Mouse (Mus musculus) liver, embryonic 15.5 days (tissue): ENCODE results near the gene Gfod2. TPM values are rescaled to one million over a fixed set of nuclear protein-coding genes. Genes with fewer than 3 reads are reported as not detected.

Experiments used
- ATAC-seq: fragments of 200-750 bp; cut with Nextera tagmentation; 2 replicates; pipeline ENCODE4 v1.8.0; 2017; ENCODE audit warnings: moderate number of reproducible peaks, mild to moderate bottlenecking, moderate library complexity; ENCODE audit not compliant: insufficient read depth
- H3K27ac ChIP-seq: fragments of 300-500 bp; sonication (generic); replicated peaks from 2 replicates; pipeline ENCODE4 v1.5.1; 2015; ENCODE audit warnings: mild to moderate bottlenecking, inconsistent platforms
- H3K27me3 ChIP-seq: fragments of 300-500 bp; sonication (generic); 2 replicates; pipeline ENCODE4 v1.6.1; 2015; ENCODE audit warnings: mild to moderate bottlenecking, inconsistent platforms
- H3K36me3 ChIP-seq: fragments of 300-500 bp; sonication (generic); replicated peaks from 2 replicates; pipeline ENCODE4 v1.6.1; 2015; ENCODE audit warnings: moderate library complexity, mild to moderate bottlenecking, inconsistent platforms
- H3K4me1 ChIP-seq: fragments of 300-500 bp; sonication (generic); replicated peaks from 2 replicates; pipeline ENCODE4 v1.6.1; 2015; ENCODE audit warnings: inconsistent platforms
- H3K4me2 ChIP-seq: fragments of 300-500 bp; sonication (generic); 2 replicates; pipeline ENCODE4 v1.6.1; 2015; ENCODE audit warnings: moderate library complexity, mild to moderate bottlenecking, inconsistent platforms
- H3K4me3 ChIP-seq: fragments of 300-500 bp; sonication (generic); replicated peaks from 2 replicates; pipeline ENCODE4 v1.5.1; 2015; ENCODE audit warnings: mild to moderate bottlenecking, inconsistent platforms
- H3K9ac ChIP-seq: fragments of 300-500 bp; sonication (generic); 2 replicates; pipeline ENCODE4 v1.6.1; 2015; ENCODE audit warnings: moderate library complexity, mild to moderate bottlenecking, inconsistent platforms
- H3K9me3 ChIP-seq: fragments of 300-500 bp; sonication (generic); replicated peaks from 2 replicates; pipeline ENCODE4 v1.6.1; 2016; ENCODE audit warnings: inconsistent platforms
- WGBS: fragments of 180-500 bp; shearing (Covaris S2); methylation state at CpG from one replicate; pipeline ENCODE4 v1.1.7; 2015; ENCODE audit warnings: mixed read lengths; ENCODE audit not compliant: insufficient replicate concordance; 5-methylcytosine and 5-hydroxymethylcytosine counted together
- polyA plus RNA-seq: library from polyadenylated mRNA; unstranded; fragments of >200 nt; fragmentation: Nextera tagmentation; extraction: Ambion mirVana; gene quantifications from 2 replicates; pipeline ENCODE4 v1.2.1, GENCODE M21; 2015

Gfod2 gene
- polyA plus RNA-seq, 1 experiment from 2014 or later: 1.8 TPM

DNA sequence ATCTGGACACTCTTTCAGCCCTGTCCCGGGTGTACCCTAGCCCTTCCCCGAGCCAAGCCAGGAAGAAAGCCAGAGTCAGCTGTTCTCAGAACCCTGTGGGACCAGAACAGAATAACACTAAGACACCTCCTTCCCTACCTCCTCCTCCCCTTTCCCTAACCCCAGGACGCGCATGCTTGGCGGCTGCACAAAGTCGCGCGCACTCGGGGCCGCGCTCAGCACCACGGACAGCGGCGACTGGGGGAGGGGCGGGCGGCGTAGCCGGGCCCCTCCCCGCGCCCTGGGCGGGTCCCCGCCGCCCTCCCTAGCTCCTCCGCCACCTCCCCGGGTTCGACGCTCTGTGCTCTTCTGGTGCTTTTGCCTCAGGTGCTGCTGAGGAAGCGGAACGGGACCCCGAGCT is 64.8 kb downstream of the Gfod2 start:
- peak; percentile 25; the same call in 1 of the 2 replicates for ATAC-seq
- whole genome bisulfite sequencing: 7% methylated on average over 30 of the region's 30 CpGs
- Histone ChIP-seq H3K9ac (no peak overlapping the region), H3K4me3 (peak overlapping the region; percentile 39), H3K27me3 (peaks cover 12% of the 10 kb centered on the region), H3K36me3 (peaks cover 21% of the 10 kb centered on the region), H3K4me2 (peak overlapping the region; percentile 77), H3K4me1 (peaks cover 19% of the 10 kb centered on the region), H3K27ac (no peak overlapping the region), H3K9me3 (no peaks in the 10 kb centered on the region)

DNA sequence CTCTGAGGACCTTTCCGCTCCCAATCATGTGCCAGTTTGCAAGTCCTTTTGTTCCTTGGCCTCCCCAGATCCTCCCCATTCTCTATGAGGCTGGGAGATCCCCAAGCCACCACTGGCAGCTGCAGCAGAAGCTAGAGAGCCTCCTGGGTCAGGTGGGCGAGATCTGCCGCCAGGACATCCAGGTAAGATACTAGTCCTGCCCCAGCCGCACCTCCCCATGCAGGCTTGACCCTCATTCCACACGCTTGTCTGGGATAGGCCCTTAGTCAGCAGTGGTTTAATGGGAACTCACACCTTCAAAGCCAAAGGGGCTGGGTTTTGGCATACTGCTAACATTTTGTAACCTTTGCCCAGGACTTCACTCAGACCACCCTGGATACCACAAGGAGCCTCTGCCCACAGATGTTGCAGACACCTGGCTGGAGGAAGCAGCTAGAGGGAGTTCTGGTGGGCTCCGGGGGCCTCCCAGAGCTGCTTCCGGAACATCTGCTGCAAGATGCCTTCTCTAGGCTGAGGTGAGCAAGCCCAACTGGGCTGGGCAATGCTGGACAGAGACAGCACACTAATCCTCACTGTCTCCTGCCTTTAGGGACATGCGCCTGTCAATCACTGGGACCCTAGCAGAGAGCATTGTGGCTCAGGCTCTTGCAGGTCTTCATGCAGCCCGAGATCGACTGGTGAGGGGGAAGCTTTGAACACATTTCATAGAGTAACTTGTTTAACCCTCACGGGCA is 65.8 kb downstream of the Gfod2 start:
- ATAC-seq: no peak
- Histone ChIP-seq H3K9me3 (no peaks in the 10 kb centered on the region), H3K4me2 (no peak overlapping the region), H3K27me3 (peaks cover 12% of the 10 kb centered on the region), H3K9ac (no peak overlapping the region), H3K27ac (no peak overlapping the region), H3K4me3 (no peak overlapping the region), H3K36me3 (peaks cover 10% of the 10 kb centered on the region; the same call in 1 of the 2 replicates), H3K4me1 (peaks cover 19% of the 10 kb centered on the region)
- 75% methylated on average over 11 of the region's 11 CpGs for WGBS

- ATAC-seq: no peak
These were observed 67.5 kb downstream of the Gfod2 start for GRCm38 (mm10) chr8:105690978-105691377.

DNA sequence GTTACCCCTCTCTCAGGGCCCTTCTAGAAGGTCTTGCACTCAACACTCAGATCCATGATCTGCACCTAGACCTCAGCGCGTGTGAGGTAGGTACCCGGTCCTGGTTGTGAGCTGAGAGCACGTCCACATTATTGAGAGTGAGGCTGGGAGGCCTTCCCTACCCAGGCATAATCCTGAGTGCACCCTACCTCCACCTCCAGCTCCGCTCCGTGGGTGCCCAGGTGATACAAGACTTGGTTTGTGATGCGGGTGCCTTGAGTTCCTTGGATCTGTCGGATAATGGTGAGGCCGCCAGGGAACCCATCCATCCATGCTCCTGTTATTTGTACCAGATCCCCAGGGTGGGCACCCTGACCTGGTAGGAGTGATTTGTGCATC is 68.5 kb downstream of the Gfod2 start:
- Histone ChIP-seq H3K4me1 (peaks cover 22% of the 10 kb centered on the region), H3K9ac (no peak overlapping the region), H3K27me3 (peaks cover 12% of the 10 kb centered on the region), H3K4me2 (no peak overlapping the region), H3K9me3 (no peaks in the 10 kb centered on the region), H3K36me3 (no peaks in the 10 kb centered on the region), H3K4me3 (no peak overlapping the region), H3K27ac (no peak overlapping the region)
- 78% methylated on average over 9 of the region's 9 CpGs for WGBS
- ATAC-seq: no peak

More at GRCm38 (mm10) chr8:105690978-105691377, 67.5 kb downstream of the Gfod2 start:
- H3K4me1 ChIP-seq: peaks cover 18% of the 10 kb centered on the region
- no peaks in the 10 kb centered on the region for H3K9me3 ChIP-seq
- H3K4me3 ChIP-seq: no peak overlapping the region
- 75% methylated on average over 14 of the region's 14 CpGs for WGBS
- peaks cover 12% of the 10 kb centered on the region for H3K27me3 ChIP-seq
- H3K4me2 ChIP-seq: no peak overlapping the region
- no peaks in the 10 kb centered on the region for H3K36me3 ChIP-seq
- no peak overlapping the region for H3K9ac ChIP-seq
- no peak overlapping the region for H3K27ac ChIP-seq

GRCm38 (mm10) chr8:105689256-105689982 is 69.0 kb downstream of the Gfod2 start:
- Histone ChIP-seq H3K4me2 (no peak overlapping the region), H3K9ac (no peak overlapping the region), H3K9me3 (no peaks in the 10 kb centered on the region), H3K27ac (no peak overlapping the region), H3K36me3 (peaks cover under 1% of the 10 kb centered on the region; the same call in 1 of the 2 replicates), H3K4me1 (peaks cover 21% of the 10 kb centered on the region), H3K27me3 (peaks cover 8% of the 10 kb centered on the region), H3K4me3 (no peak overlapping the region)
- ATAC-seq: no peak
- WGBS: 78% methylated on average over 35 of the region's 35 CpGs

DNA sequence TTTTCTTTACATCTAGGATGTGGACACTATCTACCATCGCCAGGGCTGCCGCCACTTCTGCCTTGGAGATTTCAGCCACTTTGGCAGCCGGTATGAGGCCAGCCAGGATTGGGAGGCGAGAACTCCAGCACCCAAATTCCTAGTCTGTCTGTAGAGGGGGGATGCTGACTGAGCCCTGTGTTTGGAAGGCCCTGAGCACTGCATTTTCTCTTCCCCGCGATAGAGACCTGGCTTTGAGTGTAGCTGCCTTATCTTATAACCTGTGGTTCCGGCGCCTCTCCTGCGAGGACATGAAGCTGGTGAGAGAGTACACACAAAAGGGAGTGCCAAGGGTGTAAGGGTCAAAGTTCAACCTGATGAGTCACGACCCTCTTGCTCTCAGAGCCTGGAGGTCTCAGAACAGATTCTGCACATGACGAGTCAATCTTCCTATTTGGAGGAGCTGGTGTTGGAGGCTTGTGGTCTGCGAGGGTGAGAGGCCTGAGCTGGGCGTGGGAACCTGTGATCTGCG is 70.2 kb downstream of the Gfod2 start:
- no peak overlapping the region for H3K9ac ChIP-seq
- peaks cover 12% of the 10 kb centered on the region for H3K36me3 ChIP-seq
- no peaks in the 10 kb centered on the region for H3K27me3 ChIP-seq
- 36% methylated on average over 14 of the region's 14 CpGs for WGBS
- H3K4me2 ChIP-seq: no peak overlapping the region
- no peak overlapping the region for H3K27ac ChIP-seq
- H3K4me1 ChIP-seq: peaks cover 11% of the 10 kb centered on the region
- no peak for ATAC-seq
- no peaks in the 10 kb centered on the region for H3K9me3 ChIP-seq
- no peak overlapping the region for H3K4me3 ChIP-seq

DNA sequence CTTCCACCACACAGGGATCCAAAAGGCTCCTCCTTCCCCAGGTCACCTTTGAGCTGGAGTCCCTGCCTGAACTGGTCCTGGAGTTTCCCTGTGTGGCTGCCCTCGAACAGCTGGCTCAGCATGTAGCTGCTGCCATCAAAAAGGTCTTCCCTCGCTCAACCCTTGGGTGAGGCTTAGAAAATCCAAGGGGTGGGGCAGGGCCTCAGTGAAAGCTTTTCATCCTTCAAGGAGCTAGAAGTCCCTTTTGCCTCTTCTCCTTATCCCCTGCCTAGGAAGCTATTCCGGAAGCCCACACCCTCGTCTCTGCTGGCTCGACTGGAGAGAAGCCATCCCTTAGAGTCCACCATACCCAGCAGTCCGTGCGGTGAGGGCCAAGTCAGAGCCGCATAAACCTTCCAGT is 71.0 kb downstream of the Gfod2 start:
- 78% methylated on average over 8 of the region's 8 CpGs for WGBS
- H3K27me3 ChIP-seq: no peaks in the 10 kb centered on the region

GRCm38 (mm10) chr8:105686551-105686950 is 71.9 kb downstream of the Gfod2 start:
- H3K4me2 ChIP-seq: peak overlapping the region; percentile 54; the same call in 1 of the 2 replicates

More for the DNA sequence above, 71.0 kb downstream of the Gfod2 start:
- no peak overlapping the region for H3K4me2 ChIP-seq
- H3K27ac ChIP-seq: no peak overlapping the region
- H3K9ac ChIP-seq: no peak overlapping the region
- no peaks in the 10 kb centered on the region for H3K9me3 ChIP-seq
- no peak overlapping the region for H3K4me3 ChIP-seq
- peaks cover 20% of the 10 kb centered on the region for H3K36me3 ChIP-seq
- H3K4me1 ChIP-seq: peaks cover 11% of the 10 kb centered on the region
- ATAC-seq: no peak

GRCm38 (mm10) chr8:105685796-105686308 is 72.6 kb downstream of the Gfod2 start, which contains the start of gene Carmil2:
Gene Carmil2, plus strand, starts transcription at chr8:105686274.
- ATAC-seq: peak; percentile 29; the same call in 1 of the 2 replicates
- H3K36me3 ChIP-seq: peaks cover 36% of the 10 kb centered on the region
- H3K9ac ChIP-seq: no peak within 1 kb of the TSS
- H3K27ac ChIP-seq: 0 out of 2 replicates have a peak within 1 kb of the TSS, but pooled peaks have one; percentile 24
- WGBS: 4% methylated on average over 18 of the region's 26 CpGs
- no peaks in the 10 kb centered on the region for H3K27me3 ChIP-seq
- peak within 1 kb of the TSS; percentile 12; the same call in 1 of the 2 replicates for H3K4me3 ChIP-seq
- H3K4me1 ChIP-seq: peaks cover 11% of the 10 kb centered on the region
- H3K9me3 ChIP-seq: no peaks in the 10 kb centered on the region
- H3K4me2 ChIP-seq: peak within 1 kb of the TSS; percentile 54

More at GRCm38 (mm10) chr8:105686551-105686950, 71.9 kb downstream of the Gfod2 start:
- Histone ChIP-seq H3K9me3 (no peaks in the 10 kb centered on the region), H3K9ac (no peak overlapping the region), H3K36me3 (peaks cover 29% of the 10 kb centered on the region), H3K4me1 (peaks cover 11% of the 10 kb centered on the region), H3K27ac (0 out of 2 replicates have a peak overlapping the region, but pooled peaks have one; percentile 24), H3K4me3 (no peak overlapping the region), H3K27me3 (no peaks in the 10 kb centered on the region)
- WGBS: 57% methylated on average over 6 of the region's 6 CpGs
- no peak for ATAC-seq

GRCm38 (mm10) chr8:105685325-105685724 is 73.1 kb downstream of the Gfod2 start:
- no peak overlapping the region for H3K9ac ChIP-seq
- no peak overlapping the region for H3K27ac ChIP-seq
- ATAC-seq: no peak
- peaks cover 41% of the 10 kb centered on the region for H3K36me3 ChIP-seq
- H3K27me3 ChIP-seq: no peaks in the 10 kb centered on the region
- 56% methylated on average over 7 of the region's 7 CpGs for WGBS
- no peak overlapping the region for H3K4me3 ChIP-seq
- no peaks in the 10 kb centered on the region for H3K9me3 ChIP-seq
- peak overlapping the region; percentile 54; the same call in 1 of the 2 replicates for H3K4me2 ChIP-seq
- peaks cover 11% of the 10 kb centered on the region for H3K4me1 ChIP-seq

GRCm38 (mm10) chr8:105677891-105678290 is 80.6 kb downstream of the Gfod2 start:
- H3K4me2 ChIP-seq: no peak overlapping the region
- 86% methylated on average over 1 of the region's 1 CpGs for WGBS
- H3K9ac ChIP-seq: no peak overlapping the region

More at GRCm38 (mm10) chr8:105677891-105678290, 80.6 kb downstream of the Gfod2 start:
- Histone ChIP-seq H3K4me3 (no peak overlapping the region), H3K27me3 (no peaks in the 10 kb centered on the region), H3K4me1 (no peaks in the 10 kb centered on the region), H3K9me3 (no peaks in the 10 kb centered on the region), H3K27ac (no peak overlapping the region), H3K36me3 (peaks cover 100% of the 10 kb centered on the region)
- no peak for ATAC-seq
